Mouse (Mus musculus): ENCODE measurements around the gene Rab27a. TPM values are rescaled to one million over a fixed set of nuclear protein-coding genes. Genes with fewer than 3 reads are reported as not detected.
"Not testable (repeated sequence)": the region's sequence is repeated elsewhere in the genome, so short reads cannot be mapped to it uniquely, and the experiment has no call there.

The Rab27a gene
- polyA plus RNA-seq, 1 experiment from 2014 or later, result 11.1 TPM

- WGBS, result 85% methylated on average over 5 of the region's 6 CpGs
- not testable (repeated sequence) for H3K9me3 ChIP-seq (ENCODE audit: control insufficient read depth, low read length); H3K4me3 ChIP-seq (ENCODE audit: low read length); H3K27me3 ChIP-seq (ENCODE audit: control insufficient read depth, insufficient read depth, low read depth, low read length); H3K27ac ChIP-seq (ENCODE audit: low read length); H3K4me2 ChIP-seq (ENCODE audit: low read depth, low read length); H3K4me1 ChIP-seq (replicated peaks; ENCODE audit: control insufficient read depth, insufficient read depth, low read length); H3K9ac ChIP-seq (ENCODE audit: low read length); ATAC-seq (ENCODE audit: low read depth)
- peaks cover 17% of the 10 kb centered on the region for H3K36me3 ChIP-seq (ENCODE audit: control insufficient read depth, insufficient read depth, low read length)
Measured at GRCm38 (mm10) chr9:73116704-73117103, 72.0 kb downstream of the Rab27a start.

- ATAC-seq (ENCODE audit: low read depth), result no peak
- Histone ChIP-seq H3K4me2 (ENCODE audit: low read depth, low read length) (no peak overlapping the region), H3K36me3 (ENCODE audit: control insufficient read depth, insufficient read depth, low read length) (peaks cover 17% of the 10 kb centered on the region), H3K4me1 (replicated peaks; ENCODE audit: control insufficient read depth, insufficient read depth, low read length) (peaks cover 6% of the 10 kb centered on the region), H3K9ac (ENCODE audit: low read length) (no peak overlapping the region), H3K27me3 (ENCODE audit: control insufficient read depth, insufficient read depth, low read depth, low read length) (no peaks in the 10 kb centered on the region), H3K27ac (ENCODE audit: low read length) (no peak overlapping the region), H3K4me3 (ENCODE audit: low read length) (no peak overlapping the region), H3K9me3 (ENCODE audit: control insufficient read depth, low read length) (no peaks in the 10 kb centered on the region)
- WGBS, result 79% methylated on average over 4 of the region's 4 CpGs
Measured at GRCm38 (mm10) chr9:73118012-73118411, 73.4 kb downstream of the Rab27a start.

GRCm38 (mm10) chr9:73121735-73122134 is 77.1 kb downstream of the Rab27a start:
- Histone ChIP-seq H3K36me3 (ENCODE audit: control insufficient read depth, insufficient read depth, low read length) (peaks cover 39% of the 10 kb centered on the region), H3K9me3 (ENCODE audit: control insufficient read depth, low read length) (no peaks in the 10 kb centered on the region), H3K4me2 (ENCODE audit: low read depth, low read length) (no peak overlapping the region), H3K27ac (ENCODE audit: low read length) (no peak overlapping the region), H3K27me3 (ENCODE audit: control insufficient read depth, insufficient read depth, low read depth, low read length) (no peaks in the 10 kb centered on the region), H3K4me1 (replicated peaks; ENCODE audit: control insufficient read depth, insufficient read depth, low read length) (no peaks in the 10 kb centered on the region), H3K9ac (ENCODE audit: low read length) (no peak overlapping the region), H3K4me3 (ENCODE audit: low read length) (no peak overlapping the region)
- WGBS, result 73% methylated on average over 8 of the region's 8 CpGs
- ATAC-seq (ENCODE audit: low read depth), result no peak

- no peak for ATAC-seq (ENCODE audit: low read depth)
- peaks cover 29% of the 10 kb centered on the region for H3K36me3 ChIP-seq (ENCODE audit: control insufficient read depth, insufficient read depth, low read length)
Measured at GRCm38 (mm10) chr9:73125043-73125570, 80.5 kb downstream of the Rab27a start.

GRCm38 (mm10) chr9:73127457-73127856 is 82.8 kb downstream of the Rab27a start:
- Histone ChIP-seq H3K4me3 (ENCODE audit: low read length) (no peak overlapping the region), H3K4me2 (ENCODE audit: low read depth, low read length) (no peak overlapping the region), H3K36me3 (ENCODE audit: control insufficient read depth, insufficient read depth, low read length) (peaks cover 25% of the 10 kb centered on the region), H3K27me3 (ENCODE audit: control insufficient read depth, insufficient read depth, low read depth, low read length) (no peaks in the 10 kb centered on the region), H3K4me1 (replicated peaks; ENCODE audit: control insufficient read depth, insufficient read depth, low read length) (no peaks in the 10 kb centered on the region), H3K9me3 (ENCODE audit: control insufficient read depth, low read length) (no peaks in the 10 kb centered on the region), H3K27ac (ENCODE audit: low read length) (no peak overlapping the region), H3K9ac (ENCODE audit: low read length) (no peak overlapping the region)
- 80% methylated on average over 2 of the region's 2 CpGs for WGBS
- no peak for ATAC-seq (ENCODE audit: low read depth)

More at GRCm38 (mm10) chr9:73125043-73125570, 80.5 kb downstream of the Rab27a start:
- H3K4me2 ChIP-seq (ENCODE audit: low read depth, low read length), result no peak overlapping the region
- H3K4me3 ChIP-seq (ENCODE audit: low read length), result no peak overlapping the region
- no peak overlapping the region for H3K27ac ChIP-seq (ENCODE audit: low read length)
- H3K9me3 ChIP-seq (ENCODE audit: control insufficient read depth, low read length), result no peaks in the 10 kb centered on the region
- H3K9ac ChIP-seq (ENCODE audit: low read length), result no peak overlapping the region
- 91% methylated on average over 8 of the region's 8 CpGs for whole genome bisulfite sequencing
- no peaks in the 10 kb centered on the region for H3K27me3 ChIP-seq (ENCODE audit: control insufficient read depth, insufficient read depth, low read depth, low read length)
- H3K4me1 ChIP-seq (replicated peaks; ENCODE audit: control insufficient read depth, insufficient read depth, low read length), result no peaks in the 10 kb centered on the region

- Histone ChIP-seq H3K27me3 (ENCODE audit: control insufficient read depth, insufficient read depth, low read depth, low read length) (no peaks in the 10 kb centered on the region), H3K9ac (ENCODE audit: low read length) (no peak overlapping the region), H3K4me2 (ENCODE audit: low read depth, low read length) (no peak overlapping the region), H3K9me3 (ENCODE audit: control insufficient read depth, low read length) (no peaks in the 10 kb centered on the region), H3K4me1 (replicated peaks; ENCODE audit: control insufficient read depth, insufficient read depth, low read length) (no peaks in the 10 kb centered on the region), H3K4me3 (ENCODE audit: low read length) (no peak overlapping the region), H3K36me3 (ENCODE audit: control insufficient read depth, insufficient read depth, low read length) (peaks cover 17% of the 10 kb centered on the region), H3K27ac (ENCODE audit: low read length) (no peak overlapping the region)
- no peak for ATAC-seq (ENCODE audit: low read depth)
- 75% methylated on average over 8 of the region's 8 CpGs for WGBS
Measured at GRCm38 (mm10) chr9:73129875-73130274, 85.2 kb downstream of the Rab27a start.

GRCm38 (mm10) chr9:73130529-73130928 is 85.9 kb downstream of the Rab27a start:
- Histone ChIP-seq H3K9ac (ENCODE audit: low read length) (no peak overlapping the region), H3K4me3 (ENCODE audit: low read length) (no peak overlapping the region), H3K4me1 (replicated peaks; ENCODE audit: control insufficient read depth, insufficient read depth, low read length) (no peaks in the 10 kb centered on the region), H3K9me3 (ENCODE audit: control insufficient read depth, low read length) (no peaks in the 10 kb centered on the region), H3K27ac (ENCODE audit: low read length) (no peak overlapping the region), H3K27me3 (ENCODE audit: control insufficient read depth, insufficient read depth, low read depth, low read length) (no peaks in the 10 kb centered on the region), H3K4me2 (ENCODE audit: low read depth, low read length) (no peak overlapping the region), H3K36me3 (ENCODE audit: control insufficient read depth, insufficient read depth, low read length) (peaks cover 11% of the 10 kb centered on the region; the same call in 1 of the 2 replicates)
- 57% methylated on average over 4 of the region's 4 CpGs for WGBS
- no peak for ATAC-seq (ENCODE audit: low read depth)

GRCm38 (mm10) chr9:73137341-73137886 is 92.8 kb downstream of the Rab27a start:
- no peak overlapping the region for H3K4me3 ChIP-seq (ENCODE audit: low read length)
- 42% methylated on average over 11 of the region's 11 CpGs for WGBS
- no peaks in the 10 kb centered on the region for H3K9me3 ChIP-seq (ENCODE audit: control insufficient read depth, low read length)
- H3K27ac ChIP-seq (ENCODE audit: low read length), result no peak overlapping the region
- H3K9ac ChIP-seq (ENCODE audit: low read length), result no peak overlapping the region
- H3K4me2 ChIP-seq (ENCODE audit: low read depth, low read length), result no peak overlapping the region
- no peaks in the 10 kb centered on the region for H3K36me3 ChIP-seq (ENCODE audit: control insufficient read depth, insufficient read depth, low read length)
- ATAC-seq (ENCODE audit: low read depth), result no peak
- no peaks in the 10 kb centered on the region for H3K27me3 ChIP-seq (ENCODE audit: control insufficient read depth, insufficient read depth, low read depth, low read length)
- H3K4me1 ChIP-seq (replicated peaks; ENCODE audit: control insufficient read depth, insufficient read depth, low read length), result no peaks in the 10 kb centered on the region

Measured in lung, embryonic 16.5 days (tissue).